Mouse (Mus musculus) limb, embryonic 14.5 days (tissue): ENCODE data around the gene Frmd6. TPM values are rescaled to one million over a fixed set of nuclear protein-coding genes. Genes with fewer than 3 reads are reported as not detected.

ENCODE experiments used
- ATAC-seq: fragments of 200-750 bp; cut with Nextera tagmentation; 2 replicates; pipeline ENCODE4 v1.8.0; 2017; ENCODE audit warnings: low read depth, moderate number of reproducible peaks, moderate TSS enrichment; ENCODE audit not compliant: low FRiP score
- DNase-seq: peaks from one replicate; pipeline ENCODE4 v3.0.0-alpha.2; 2015; ENCODE audit warnings: low spot score
- H3K27ac ChIP-seq: fragments of 300-500 bp; sonication (generic); replicated peaks from 2 replicates; pipeline ENCODE4 v1.5.1; 2014; ENCODE audit warnings: low read depth, mild to moderate bottlenecking, low read length, moderate library complexity, mixed read lengths
- H3K27me3 ChIP-seq: fragments of 300-500 bp; sonication (generic); 2 replicates; pipeline ENCODE4 v1.6.1; 2014; ENCODE audit warnings: low read length, mixed read lengths; ENCODE audit not compliant: control insufficient read depth, insufficient read depth
- H3K36me3 ChIP-seq: fragments of 300-500 bp; sonication (generic); 2 replicates; pipeline ENCODE4 v1.6.1; 2014; ENCODE audit warnings: mild to moderate bottlenecking, low read length, moderate library complexity, mixed read lengths; ENCODE audit not compliant: control insufficient read depth, insufficient read depth
- H3K4me1 ChIP-seq: fragments of 300-500 bp; sonication (generic); 2 replicates; pipeline ENCODE4 v1.6.1; 2014; ENCODE audit warnings: antibody characterized with exemption, low read length, mixed read lengths; ENCODE audit not compliant: control insufficient read depth, insufficient read depth
- H3K4me2 ChIP-seq: fragments of 300-500 bp; sonication (generic); replicated peaks from 2 replicates; pipeline ENCODE4 v1.6.1; 2014; ENCODE audit warnings: low read depth, mild to moderate bottlenecking, low read length, moderate library complexity; ENCODE audit not compliant: severe bottlenecking
- H3K4me3 ChIP-seq: fragments of 300-500 bp; sonication (generic); replicated peaks from 2 replicates; pipeline ENCODE4 v1.5.1; 2014; ENCODE audit warnings: low read length
- H3K9ac ChIP-seq: fragments of 300-500 bp; sonication (generic); 2 replicates; pipeline ENCODE4 v1.6.1; 2014; ENCODE audit warnings: mild to moderate bottlenecking, low read depth, low read length, moderate library complexity; ENCODE audit not compliant: severe bottlenecking
- H3K9me3 ChIP-seq: fragments of 300-500 bp; sonication (generic); 2 replicates; pipeline ENCODE4 v1.6.1; 2016; ENCODE audit warnings: low read length; ENCODE audit not compliant: control insufficient read depth
- POLR2A ChIP-seq: fragments of 200-500 bp; IDR thresholded peaks from 2 replicates; pipeline ENCODE4 v1.8.0; 2012; ENCODE audit warnings: inconsistent platforms, mild to moderate bottlenecking, moderate library complexity, borderline replicate concordance; ENCODE audit not compliant: insufficient read depth, insufficient read length; ENCODE audit errors: extremely low read depth
- WGBS: fragments of 180-500 bp; shearing (Covaris S2); extraction: QIAGEN DNeasy Blood & Tissue Kit; methylation state at CpG from one replicate; pipeline ENCODE4 v1.1.7; 2014; 5-methylcytosine and 5-hydroxymethylcytosine counted together
- polyA plus RNA-seq, 2 experiments: library from polyadenylated mRNA; depleted of rRNA in 1 of 2; stranded (reverse) in 1 of 2; unstranded in 1 of 2; fragments of >200 nt; fragmentation: Nextera tagmentation in 1 of 2; extraction: Ambion mirVana in 1 of 2; gene quantifications; 2 replicates each; pipeline versions ENCODE4 v1.2.1 to v1.2.3; 2012 to 2014

The Frmd6 gene
- polyA plus RNA-seq, 2 experiments, result 48.6 to 64.9 TPM

DNA sequence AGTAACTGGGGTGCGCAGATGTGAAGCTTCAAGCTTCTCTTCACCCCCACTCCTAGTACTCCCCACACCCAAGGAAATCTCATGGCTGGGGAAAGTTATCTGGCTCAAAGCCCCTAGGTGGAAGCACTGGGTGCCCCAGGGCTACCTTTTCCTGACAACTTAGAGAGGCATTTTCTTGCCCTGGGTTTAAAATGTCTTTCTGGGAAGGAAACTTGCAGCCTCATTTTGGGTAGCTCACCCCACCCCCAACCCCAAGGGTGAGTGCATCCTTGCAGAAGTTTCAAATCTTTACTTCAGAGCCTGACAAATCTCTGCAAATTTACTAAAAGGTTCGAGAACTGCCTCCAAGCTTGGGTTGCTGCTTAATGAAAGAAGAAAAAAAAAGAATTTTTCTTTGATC, 47.0 kb upstream of the Frmd6 start:
- no peaks in the 10 kb centered on the region for H3K27me3 ChIP-seq
- no peak for DNase-seq

GRCm38 (mm10) chr12:70778724-70779123, 46.6 kb upstream of the Frmd6 start:
- H3K9ac ChIP-seq, result no peak overlapping the region
- DNase-seq, result no peak
- ATAC-seq, result no peak
- WGBS, result 55% methylated on average over 3 of the region's 3 CpGs
- no peaks in the 10 kb centered on the region for H3K36me3 ChIP-seq
- no peaks in the 10 kb centered on the region for H3K9me3 ChIP-seq
- no peak for TF ChIP-seq POLR2A
- H3K27me3 ChIP-seq, result no peaks in the 10 kb centered on the region
- H3K27ac ChIP-seq, result no peak overlapping the region
- H3K4me3 ChIP-seq, result no peak overlapping the region
- H3K4me1 ChIP-seq, result peaks cover 5% of the 10 kb centered on the region
- H3K4me2 ChIP-seq, result no peak overlapping the region

More for the DNA sequence above, 47.0 kb upstream of the Frmd6 start:
- H3K4me1 ChIP-seq, result peaks cover under 1% of the 10 kb centered on the region; the same call in 1 of the 2 replicates
- ATAC-seq, result no peak
- H3K36me3 ChIP-seq, result no peaks in the 10 kb centered on the region
- no peak overlapping the region for H3K4me2 ChIP-seq
- no peak overlapping the region for H3K9ac ChIP-seq
- no peaks in the 10 kb centered on the region for H3K9me3 ChIP-seq
- WGBS, result 79% methylated on average over 2 of the region's 2 CpGs
- H3K4me3 ChIP-seq, result no peak overlapping the region
- H3K27ac ChIP-seq, result no peak overlapping the region
- TF ChIP-seq POLR2A, result no peak

DNA sequence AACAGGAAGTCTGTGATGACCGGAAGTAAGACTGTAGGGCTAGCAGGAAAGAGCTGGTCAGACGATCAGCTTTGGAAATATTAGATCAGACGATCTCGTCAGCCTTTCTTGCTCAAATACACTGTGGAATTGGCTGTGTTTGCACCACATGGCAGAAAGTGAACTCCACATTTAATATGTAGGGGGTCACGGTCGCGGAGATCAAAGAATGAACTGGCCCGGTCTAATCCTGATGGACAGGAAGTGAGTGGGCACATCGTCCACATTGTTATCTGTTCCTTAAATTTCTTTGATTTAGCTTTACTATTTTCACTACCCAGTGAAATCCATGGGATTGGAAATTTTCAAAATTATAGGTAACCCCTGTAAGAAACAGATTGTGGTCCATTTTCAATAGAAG, 42.3 kb upstream of the Frmd6 start:
- Histone ChIP-seq H3K4me2 (no peak overlapping the region), H3K36me3 (no peaks in the 10 kb centered on the region), H3K9me3 (no peaks in the 10 kb centered on the region), H3K27ac (no peak overlapping the region), H3K9ac (no peak overlapping the region), H3K4me3 (no peak overlapping the region), H3K4me1 (peaks cover 8% of the 10 kb centered on the region), H3K27me3 (no peaks in the 10 kb centered on the region)
- 29% methylated on average over 9 of the region's 9 CpGs for WGBS
- no peak for TF ChIP-seq POLR2A
- ATAC-seq, result no peak
- DNase-seq, result no peak

DNA sequence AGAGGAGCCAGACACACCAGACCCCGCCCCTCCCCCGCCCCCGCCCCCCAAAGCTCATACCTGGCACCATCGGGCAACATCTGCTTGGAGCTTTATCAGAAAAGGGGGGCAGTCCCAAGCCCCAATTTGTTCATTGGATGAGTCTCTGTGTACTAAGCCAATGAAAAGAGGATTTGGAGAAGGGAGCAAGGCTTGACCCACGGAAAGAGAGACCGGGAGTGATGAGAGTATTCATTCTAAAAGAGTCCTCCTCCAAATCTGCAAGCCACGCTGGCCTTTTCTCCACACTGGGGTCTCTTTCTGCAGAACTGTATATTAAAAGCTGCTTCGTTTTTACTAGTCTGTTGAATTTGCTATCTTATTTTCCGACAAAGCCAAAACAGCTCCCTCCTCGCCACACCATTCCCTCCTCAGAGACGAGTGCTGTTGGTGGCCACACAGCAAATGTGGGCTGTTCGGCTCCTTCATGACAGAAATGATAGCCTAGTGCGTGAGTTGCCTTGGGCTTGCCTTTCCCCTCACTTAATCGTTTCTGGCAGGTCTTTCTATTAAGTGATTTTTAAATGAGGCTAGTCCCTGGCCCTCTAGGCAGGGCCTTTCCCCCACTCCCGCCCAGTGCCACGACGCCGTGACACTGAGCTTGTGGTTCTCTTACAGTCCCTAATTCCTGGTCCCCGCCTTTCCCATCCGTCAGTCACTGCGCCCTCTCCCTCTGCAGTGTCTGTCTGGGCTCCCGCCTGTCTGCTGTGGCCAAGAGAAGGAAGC, 41.7 kb upstream of the Frmd6 start:
- Histone ChIP-seq H3K4me1 (peaks cover 8% of the 10 kb centered on the region), H3K27ac (no peak overlapping the region), H3K36me3 (no peaks in the 10 kb centered on the region), H3K27me3 (no peaks in the 10 kb centered on the region), H3K9ac (no peak overlapping the region), H3K4me2 (peak overlapping the region; percentile 29), H3K9me3 (no peaks in the 10 kb centered on the region), H3K4me3 (no peak overlapping the region; the same call in 1 of the 2 replicates)
- TF ChIP-seq POLR2A, result no peak
- DNase-seq (no peak), ATAC-seq (no peak)
- WGBS, result 22% methylated on average over 22 of the region's 22 CpGs

DNA sequence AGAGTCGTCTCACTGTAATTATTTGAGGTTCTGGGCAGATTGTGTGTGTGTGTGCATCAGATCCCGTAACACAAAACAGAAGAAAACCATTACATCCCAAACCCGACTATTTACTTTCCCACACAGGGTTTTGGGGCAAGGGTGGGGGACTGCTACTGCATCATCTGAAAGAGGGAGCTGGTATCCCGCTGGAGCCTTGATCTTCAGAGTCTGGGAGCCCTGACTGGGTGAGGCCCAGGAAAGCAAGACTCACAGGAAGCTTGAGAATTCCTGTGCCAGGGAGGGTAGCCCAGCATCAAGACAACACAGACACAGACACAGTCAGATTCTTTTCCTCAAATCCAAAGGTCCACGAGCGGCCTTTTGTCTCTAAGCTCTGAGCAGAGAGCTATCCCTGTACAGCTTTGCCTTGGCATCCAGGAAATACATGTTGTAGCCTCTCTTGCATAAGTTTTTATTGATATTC, 41.0 kb upstream of the Frmd6 start:
- WGBS, result 27% methylated on average over 6 of the region's 6 CpGs
- no peak for ATAC-seq
- TF ChIP-seq POLR2A, result no peak
- Histone ChIP-seq H3K27ac (no peak overlapping the region), H3K9me3 (no peaks in the 10 kb centered on the region), H3K9ac (no peak overlapping the region), H3K4me2 (peak overlapping the region; percentile 29; the same call in 1 of the 2 replicates), H3K4me3 (no peak overlapping the region), H3K36me3 (no peaks in the 10 kb centered on the region), H3K4me1 (peaks cover 8% of the 10 kb centered on the region), H3K27me3 (no peaks in the 10 kb centered on the region)
- no peak for DNase-seq

- H3K9ac ChIP-seq, result no peak overlapping the region
- H3K4me2 ChIP-seq, result no peak overlapping the region
- no peak overlapping the region for H3K4me3 ChIP-seq
- ATAC-seq (no peak), DNase-seq (no peak)
- H3K27ac ChIP-seq, result no peak overlapping the region
- H3K27me3 ChIP-seq, result no peaks in the 10 kb centered on the region
- H3K9me3 ChIP-seq, result no peaks in the 10 kb centered on the region
- no peaks in the 10 kb centered on the region for H3K36me3 ChIP-seq
- WGBS, result 83% methylated on average over 6 of the region's 6 CpGs
- no peaks in the 10 kb centered on the region for H3K4me1 ChIP-seq
- TF ChIP-seq POLR2A, result no peak
These were observed 36.0 kb upstream of the Frmd6 start for GRCm38 (mm10) chr12:70789341-70789740.
